Mouse (Mus musculus): ENCODE data around the gene Zfyve21. TPM values are rescaled to one million over a fixed set of nuclear protein-coding genes. Genes with fewer than 3 reads are reported as not detected.

The Zfyve21 gene
- total RNA-seq, 2 experiments from 2014 or later = 21.5 to 22.0 TPM

GRCm38 (mm10) chr12:111842565-111843433 is 28.8 kb downstream of the Zfyve21 start:
- DNase-seq (ENCODE audit: low spot score in 2 of 2) = peak in 1 of 2 experiments; percentile 7

GRCm38 (mm10) chr12:111843470-111843869 is 29.5 kb downstream of the Zfyve21 start:
- DNase-seq (ENCODE audit: low spot score in 2 of 2) = no peak

- no peak for DNase-seq (ENCODE audit: low spot score in 2 of 2)
Measured at GRCm38 (mm10) chr12:111845953-111846352, 32.0 kb downstream of the Zfyve21 start.

- DNase-seq (ENCODE audit: low spot score in 2 of 2) = no peak
Measured at GRCm38 (mm10) chr12:111846815-111847214, 32.8 kb downstream of the Zfyve21 start.

- no peak for DNase-seq (ENCODE audit: low spot score in 2 of 2)
Measured at GRCm38 (mm10) chr12:111848300-111848798, 34.4 kb downstream of the Zfyve21 start.

GRCm38 (mm10) chr12:111851235-111851634 is 37.3 kb downstream of the Zfyve21 start:
- no peak for DNase-seq (ENCODE audit: low spot score in 2 of 2)

GRCm38 (mm10) chr12:111851745-111852144 is 37.8 kb downstream of the Zfyve21 start:
- no peak for DNase-seq (ENCODE audit: low spot score in 2 of 2)

GRCm38 (mm10) chr12:111853011-111853436 is 39.1 kb downstream of the Zfyve21 start:
- DNase-seq (ENCODE audit: low spot score in 2 of 2) = no peak

GRCm38 (mm10) chr12:111853546-111853945 is 39.6 kb downstream of the Zfyve21 start:
- no peak for DNase-seq (ENCODE audit: low spot score in 2 of 2)

GRCm38 (mm10) chr12:111855448-111855847 is 41.5 kb downstream of the Zfyve21 start:
- DNase-seq (ENCODE audit: low spot score in 2 of 2) = no peak

- DNase-seq (ENCODE audit: low spot score in 2 of 2) = no peak
Measured at GRCm38 (mm10) chr12:111864206-111864824, 50.3 kb downstream of the Zfyve21 start.

GRCm38 (mm10) chr12:111869806-111870205 is 55.8 kb downstream of the Zfyve21 start:
- DNase-seq (ENCODE audit: low spot score in 2 of 2) = no peak

- no peak for DNase-seq (ENCODE audit: low spot score in 2 of 2)
Measured at GRCm38 (mm10) chr12:111870811-111871210, 56.8 kb downstream of the Zfyve21 start.

- DNase-seq (ENCODE audit: low spot score in 2 of 2) = no peak
Measured at GRCm38 (mm10) chr12:111872079-111872478, 58.1 kb downstream of the Zfyve21 start.

- DNase-seq (ENCODE audit: low spot score in 2 of 2) = no peak
Measured at GRCm38 (mm10) chr12:111874601-111875140, 60.7 kb downstream of the Zfyve21 start.

GRCm38 (mm10) chr12:111875499-111875898 is 61.5 kb downstream of the Zfyve21 start:
- DNase-seq (ENCODE audit: low spot score in 2 of 2) = no peak

- DNase-seq (ENCODE audit: low spot score in 2 of 2) = peak; percentile 86 to 87
Measured at GRCm38 (mm10) chr12:111878213-111878612, 64.2 kb downstream of the Zfyve21 start.

Other genes with a start within 250 kb of the Zfyve21 start
- gene Mark3, start 239.6 kb upstream of the Zfyve21 start, total RNA-seq (2021) = 100 to 1,000 TPM; 139 to 153 TPM
- 1,000 to 10,000 TPM in 1 of 2 experiments, 100 to 1,000 TPM in 1; 969 to 1,026 TPM for gene Ckb, start 141.8 kb upstream of the Zfyve21 start, total RNA-seq (2021)
- 10 to 100 TPM; 16.3 to 19.8 TPM for gene Trmt61a, start 136.1 kb upstream of the Zfyve21 start, total RNA-seq (2021)
- gene Bag5, start 100.9 kb upstream of the Zfyve21 start, total RNA-seq (2021) = 10 to 100 TPM; 38.4 to 38.9 TPM
- gene Apopt1, start 100.9 kb upstream of the Zfyve21 start, total RNA-seq (2021) = 10 to 100 TPM; 39.2 to 42.0 TPM
- gene Klc1, start 55.3 kb upstream of the Zfyve21 start, total RNA-seq (2021) = 100 to 1,000 TPM; 840 to 877 TPM
- 1 to 10 TPM; 3.2 to 4.1 TPM for gene Xrcc3, start 297 bp upstream of the Zfyve21 start, total RNA-seq (2021)
- 10 to 100 TPM; 66.3 to 69.1 TPM for gene Ppp1r13b, start 93.9 kb downstream of the Zfyve21 start, total RNA-seq (2021)
- gene Atp5mpl, start 152.8 kb downstream of the Zfyve21 start, total RNA-seq (2021) = 100 to 1,000 TPM; 458 to 498 TPM
- under 1 TPM; 0.33 to 0.41 TPM for gene Tdrd9, start 157.4 kb downstream of the Zfyve21 start, total RNA-seq (2021)
- gene Rd3l, start 167.1 kb downstream of the Zfyve21 start, total RNA-seq (2021) = not detected